Mouse (Mus musculus) ZHBTc4 (cell line): ENCODE measurements at regions not wholly inside any gene's neighbourhood (a gene's known extent, or its start where the extent isn't known, plus 50 kb on each side); places are given as distances from the start of the nearest gene placed in this dataset.

Source experiments
- DNase-seq: peaks from one replicate; pipeline ENCODE4 v3.0.0-alpha.2; 2011; ENCODE audit warnings: low read depth, low spot score

GRCm38 (mm10) chr13:3752334-3752733 is 51.8 kb downstream of the Calml3 start:
- no peak for DNase-seq

- no peak for DNase-seq
These were observed 52.9 kb downstream of the Calml3 start for GRCm38 (mm10) chr13:3751222-3751621.

- no peak for DNase-seq
These were observed 53.4 kb downstream of the Calml3 start for GRCm38 (mm10) chr13:3750756-3751155.

GRCm38 (mm10) chr13:3749646-3750045 is 54.5 kb downstream of the Calml3 start:
- DNase-seq: no peak

- no peak for DNase-seq
These were observed 55.3 kb downstream of the Calml3 start for GRCm38 (mm10) chr13:3748859-3749258.

- DNase-seq: peak; percentile 43
These were observed 57.6 kb downstream of the Calml3 start for GRCm38 (mm10) chr13:3746524-3746923.

- DNase-seq: no peak
These were observed 59.2 kb downstream of the Calml3 start for GRCm38 (mm10) chr13:3744870-3745269.

GRCm38 (mm10) chr13:3743692-3744457 is 60.2 kb downstream of the Calml3 start:
- no peak for DNase-seq

GRCm38 (mm10) chr13:3742763-3743401 is 61.2 kb downstream of the Calml3 start:
- DNase-seq: no peak

- DNase-seq: no peak
These were observed 61.9 kb downstream of the Calml3 start for GRCm38 (mm10) chr13:3742094-3742730.

GRCm38 (mm10) chr13:3730699-3731021 is 73.5 kb downstream of the Calml3 start:
- no peak for DNase-seq

GRCm38 (mm10) chr13:3729926-3730698 is 74.0 kb downstream of the Calml3 start:
- DNase-seq: peak; percentile 76

GRCm38 (mm10) chr13:3728888-3729287 is 75.2 kb downstream of the Calml3 start:
- DNase-seq: no peak

- DNase-seq: peak; percentile 28
These were observed 77.8 kb downstream of the Calml3 start for GRCm38 (mm10) chr13:3726331-3726781.

- DNase-seq: no peak
These were observed 78.3 kb downstream of the Calml3 start for GRCm38 (mm10) chr13:3725803-3726202.

GRCm38 (mm10) chr13:3724313-3724712 is 79.8 kb downstream of the Calml3 start:
- DNase-seq: no peak

- DNase-seq: no peak
These were observed 80.5 kb downstream of the Calml3 start for GRCm38 (mm10) chr13:3723458-3724143.

GRCm38 (mm10) chr13:3715019-3715418 is 81.2 kb downstream of the Asb13 start:
- DNase-seq: no peak

GRCm38 (mm10) chr13:3712497-3713160 is 78.8 kb downstream of the Asb13 start:
- DNase-seq: peak; percentile 91

- no peak for DNase-seq
These were observed 78.3 kb downstream of the Asb13 start for GRCm38 (mm10) chr13:3712088-3712487.
